10 mouse cellular contexts compared by ENCODE assay signal in the genomic region with DNA sequence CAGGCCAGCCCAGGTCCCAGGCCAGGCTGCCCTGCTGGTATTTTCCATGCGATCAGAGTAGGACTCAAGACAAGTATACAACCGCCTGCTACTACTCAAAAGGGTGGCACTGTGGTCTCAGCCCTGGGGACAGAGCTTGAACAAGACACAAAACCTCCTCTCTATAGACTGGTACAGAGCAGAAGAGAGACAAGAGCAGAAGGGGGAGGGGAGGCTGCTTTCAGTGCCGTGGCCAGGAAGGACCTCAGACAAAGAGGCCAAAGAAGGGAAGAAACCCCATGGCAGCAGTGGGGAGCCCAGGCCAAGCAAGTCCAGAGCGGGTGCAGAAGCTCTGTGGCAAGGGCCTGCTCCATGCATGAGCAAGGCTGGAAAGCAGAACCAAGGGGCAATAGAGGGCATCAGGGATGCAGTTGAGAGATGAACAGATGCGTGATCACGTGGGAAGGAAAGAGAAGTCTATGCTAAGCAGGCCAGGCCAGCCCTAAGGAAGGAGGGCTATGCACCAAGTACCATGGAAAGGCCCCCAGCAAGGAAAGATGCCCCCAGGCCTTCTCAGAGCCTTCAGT. TPM values are rescaled to one million over a fixed set of nuclear protein-coding genes. Genes with fewer than 3 reads are reported as not detected.
DNase-seq lines count a peak whose midpoint lies in the region; ATAC-seq and TF ChIP-seq lines count a peak whose summit lies in the region.
"Had no signal": no experiment of that assay in that cellular context is flagged by ENCODE, and none has a peak within 500 bp of the region (broad histone marks: within the 10 kb centered on the region; RNA-seq: fewer than 3 reads in every experiment).

No protein-coding gene starts in this region.

- no peak for DNase-seq in liver, postnatal 0 days
- no peak for DNase-seq in limb, embryonic 10.5 days (ENCODE audit: low spot score)
- no peak for DNase-seq in frontal cortex, postnatal 36 days (ENCODE audit: low spot score in 2 of 2)
- no peak for DNase-seq in spleen, postnatal 14 days (ENCODE audit: low spot score in 2 of 2)

- no peaks in the 10 kb centered on the region for H3K9me3 ChIP-seq in liver, postnatal 0 days (ENCODE audit: low read length)
- H3K9me3 ChIP-seq in liver, embryonic 12.5 days (replicated peaks) = no peaks in the 10 kb centered on the region
- no peaks in the 10 kb centered on the region for H3K9me3 ChIP-seq in forebrain, embryonic 13.5 days (replicated peaks)
- H3K9me3 ChIP-seq in limb, embryonic 10.5 days (replicated peaks) = no peaks in the 10 kb centered on the region
- H3K9me3 ChIP-seq in neural tube, embryonic 13.5 days = no peaks in the 10 kb centered on the region
- H3K9me3 ChIP-seq: heart, embryonic 13.5 days; kidney, embryonic 15.5 days had no signal

- ATAC-seq in liver, postnatal 0 days = 0 out of 2 replicates have a peak, but pooled peaks have one; percentile 17
- no peak for ATAC-seq in liver, embryonic 12.5 days
- ATAC-seq in forebrain, embryonic 13.5 days = no peak
- ATAC-seq in neural tube, embryonic 13.5 days (ENCODE audit: low read depth) = 0 out of 2 replicates have a peak, but pooled peaks have one; percentile 36

- no peak overlapping the region for H3K27ac ChIP-seq in liver, postnatal 0 days (ENCODE audit: low read depth)
- no peak overlapping the region for H3K27ac ChIP-seq in liver, embryonic 12.5 days
- peak overlapping the region; percentile 22; the same call in 1 of the 2 replicates for H3K27ac ChIP-seq in forebrain, embryonic 13.5 days
- H3K27ac ChIP-seq in limb, embryonic 10.5 days = peak overlapping the region; percentile 68
- H3K27ac ChIP-seq in neural tube, embryonic 13.5 days (replicated peaks) = peak overlapping the region; percentile 68
- H3K27ac ChIP-seq: heart, embryonic 13.5 days; kidney, embryonic 15.5 days had no signal

- H3K4me2 ChIP-seq in liver, postnatal 0 days (ENCODE audit: low read depth, low read length) = no peak overlapping the region
- no peak overlapping the region for H3K4me2 ChIP-seq in liver, embryonic 12.5 days
- no peak overlapping the region for H3K4me2 ChIP-seq in forebrain, embryonic 13.5 days
- H3K4me2 ChIP-seq in neural tube, embryonic 13.5 days = no peak overlapping the region
- H3K4me2 ChIP-seq: heart, embryonic 13.5 days; kidney, embryonic 15.5 days had no signal

- no peak overlapping the region for H3K4me3 ChIP-seq in liver, postnatal 0 days (ENCODE audit: low read depth, low read length)
- no peak overlapping the region for H3K4me3 ChIP-seq in liver, embryonic 12.5 days
- no peak overlapping the region for H3K4me3 ChIP-seq in forebrain, embryonic 13.5 days
- no peak overlapping the region for H3K4me3 ChIP-seq in limb, embryonic 10.5 days
- H3K4me3 ChIP-seq in neural tube, embryonic 13.5 days = no peak overlapping the region
- H3K4me3 ChIP-seq: heart, embryonic 13.5 days; kidney, embryonic 15.5 days had no signal

- no peak for TF ChIP-seq EP300 in liver, postnatal 0 days (IDR thresholded peaks at IDR 0.05; ENCODE audit: low read depth)

- peaks cover 21% of the 10 kb centered on the region for H3K4me1 ChIP-seq in liver, postnatal 0 days (ENCODE audit: insufficient read depth)
- H3K4me1 ChIP-seq in liver, embryonic 12.5 days = peaks cover 68% of the 10 kb centered on the region
- H3K4me1 ChIP-seq in forebrain, embryonic 13.5 days = peaks cover 68% of the 10 kb centered on the region
- peaks cover 53% of the 10 kb centered on the region for H3K4me1 ChIP-seq in limb, embryonic 10.5 days
- peaks cover 81% of the 10 kb centered on the region for H3K4me1 ChIP-seq in neural tube, embryonic 13.5 days (replicated peaks)

- no peaks in the 10 kb centered on the region for H3K27me3 ChIP-seq in liver, postnatal 0 days (ENCODE audit: insufficient read depth, low read length)
- no peaks in the 10 kb centered on the region for H3K27me3 ChIP-seq in liver, embryonic 12.5 days (replicated peaks)
- no peaks in the 10 kb centered on the region for H3K27me3 ChIP-seq in forebrain, embryonic 13.5 days
- H3K27me3 ChIP-seq in limb, embryonic 10.5 days (ENCODE audit: low read depth, poor library complexity, severe bottlenecking) = no peaks in the 10 kb centered on the region
- H3K27me3 ChIP-seq in neural tube, embryonic 13.5 days = no peaks in the 10 kb centered on the region
- H3K27me3 ChIP-seq: CH12.LX; heart, embryonic 13.5 days; kidney, embryonic 15.5 days had no signal

- no peak for TF ChIP-seq CTCF in liver, postnatal 0 days (IDR thresholded peaks at IDR 0.05; ENCODE audit: low read depth)

- H3K36me3 ChIP-seq in liver, postnatal 0 days (replicated peaks; ENCODE audit: insufficient read depth, low read length) = no peaks in the 10 kb centered on the region
- H3K36me3 ChIP-seq in liver, embryonic 12.5 days = no peaks in the 10 kb centered on the region
- no peaks in the 10 kb centered on the region for H3K36me3 ChIP-seq in forebrain, embryonic 13.5 days (ENCODE audit: poor library complexity, severe bottlenecking)
- H3K36me3 ChIP-seq in limb, embryonic 10.5 days = no peaks in the 10 kb centered on the region
- no peaks in the 10 kb centered on the region for H3K36me3 ChIP-seq in neural tube, embryonic 13.5 days
- H3K36me3 ChIP-seq: heart, embryonic 13.5 days; kidney, embryonic 15.5 days had no signal

- no peak overlapping the region for H3K9ac ChIP-seq in liver, postnatal 0 days (replicated peaks)
- H3K9ac ChIP-seq in liver, embryonic 12.5 days = no peak overlapping the region
- 0 out of 2 replicates have a peak overlapping the region, but pooled peaks have one; percentile 31 for H3K9ac ChIP-seq in forebrain, embryonic 13.5 days
- no peak overlapping the region for H3K9ac ChIP-seq in neural tube, embryonic 13.5 days
- H3K9ac ChIP-seq: heart, embryonic 13.5 days; kidney, embryonic 15.5 days had no signal

- WGBS in liver, postnatal 0 days (ENCODE audit: insufficient replicate concordance) = 64% methylated on average over 6 of the region's 6 CpGs
- 69% methylated on average over 6 of the region's 6 CpGs for WGBS in liver, embryonic 12.5 days (ENCODE audit: insufficient replicate concordance)
- WGBS in forebrain, embryonic 13.5 days = 57% methylated on average over 6 of the region's 6 CpGs
- 80% methylated on average over 6 of the region's 6 CpGs for WGBS in limb, embryonic 10.5 days
- 55% methylated on average over 6 of the region's 6 CpGs for WGBS in neural tube, embryonic 13.5 days

RNA-seq across cellular contexts. Expression of a gene that starts 51.0 kb away (rescaled TPM):
- polyA plus RNA-seq in liver, postnatal 0 days (2015; fragmentation: Nextera tagmentation; extraction: Ambion mirVana) = 5.4 and 6.3 TPM in 2 replicates
- polyA plus RNA-seq in liver, embryonic 12.5 days (2016; fragmentation: Nextera tagmentation; extraction: Ambion mirVana) = 16.4 and 17.5 TPM in 2 replicates
- 28.6 and 32.7 TPM in 2 replicates for polyA plus RNA-seq in forebrain, embryonic 13.5 days (2015; fragmentation: Nextera tagmentation; extraction: Ambion mirVana)
- polyA plus RNA-seq in limb, embryonic 10.5 days (2016; fragmentation: Nextera tagmentation; extraction: Ambion mirVana) = 24.6 and 26.2 TPM in 2 replicates
- 28.5 and 29.3 TPM in 2 replicates for polyA plus RNA-seq in neural tube, embryonic 13.5 days (2015; fragmentation: Nextera tagmentation; extraction: Ambion mirVana)

Comparison
In these comparisons a context has a peak if more than half of its experiments do, and no peak if none do; other contexts are left out.
1. ATAC-seq: peak in liver, postnatal 0 days (single experiment) and neural tube, embryonic 13.5 days (single experiment); none in liver, embryonic 12.5 days (single experiment) and forebrain, embryonic 13.5 days (single experiment).
2. H3K27ac ChIP-seq: peak in forebrain, embryonic 13.5 days (single experiment), limb, embryonic 10.5 days (single experiment) and neural tube, embryonic 13.5 days (single experiment); none in liver, postnatal 0 days (single experiment) and liver, embryonic 12.5 days (single experiment).